Mouse (Mus musculus) c-Kit-positive CD71-positive TER-119-negative erythroid progenitor cells, embryonic 14.5 days (primary cell): ENCODE results near the gene Tpd52l2.

ENCODE experiments used
- DNase-seq: peaks from one replicate; pipeline ENCODE4 v3.0.0-alpha.2; 2013; ENCODE audit warnings: low read depth

The Tpd52l2 gene

GRCm38 (mm10) chr2:181496831-181497547 is at the start of gene Tpd52l2:
TSS of gene Tpd52l2 (plus strand) at chr2:181497142.
- DNase-seq: peak; percentile 94

DNA sequence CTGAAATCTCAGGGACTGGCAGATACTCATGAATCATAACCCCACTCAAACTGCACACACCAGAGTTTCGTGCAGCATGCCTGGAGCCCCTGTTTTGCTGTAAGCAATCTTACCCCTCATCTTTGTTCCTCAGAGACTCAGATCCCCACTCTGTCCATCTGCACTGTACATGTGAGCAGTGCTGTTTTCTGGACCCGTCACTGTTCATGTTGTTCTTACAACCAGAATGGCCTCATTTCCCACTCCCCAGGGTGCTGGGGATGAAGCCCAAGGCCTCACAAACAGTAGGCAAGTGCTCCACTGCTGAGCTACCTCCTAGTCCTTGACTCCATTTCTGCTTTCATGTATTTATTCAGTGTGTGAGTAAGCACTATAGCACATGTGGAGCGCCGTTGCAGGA is 44.8 kb upstream of the Tpd52l2 start:
- no peak for DNase-seq

DNA sequence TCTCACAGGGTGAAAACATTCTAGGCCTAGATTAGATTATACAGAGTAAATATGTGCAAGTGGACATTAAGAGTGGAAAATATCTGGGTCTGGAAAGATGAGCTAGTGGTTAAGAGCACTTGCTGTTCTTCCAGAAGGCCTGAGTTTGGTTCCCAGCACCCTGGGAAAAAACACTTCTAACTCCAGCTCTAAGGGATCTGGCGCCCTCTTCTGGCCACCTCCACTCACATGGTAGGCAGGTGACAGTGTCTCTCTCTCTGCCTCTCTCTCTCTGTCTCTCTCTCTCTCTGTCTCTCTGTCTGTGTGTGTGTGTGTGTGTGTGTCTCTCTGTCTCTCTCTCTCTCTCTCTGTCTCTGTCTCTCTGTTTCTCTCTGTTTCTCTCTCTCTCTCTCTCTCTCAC is 43.7 kb upstream of the Tpd52l2 start:
- DNase-seq: no peak

- no peak for DNase-seq
Observed at GRCm38 (mm10) chr2:181455899-181456298, 41.0 kb upstream of the Tpd52l2 start.

- DNase-seq: no peak
Observed at GRCm38 (mm10) chr2:181457831-181458230, 39.1 kb upstream of the Tpd52l2 start.

DNA sequence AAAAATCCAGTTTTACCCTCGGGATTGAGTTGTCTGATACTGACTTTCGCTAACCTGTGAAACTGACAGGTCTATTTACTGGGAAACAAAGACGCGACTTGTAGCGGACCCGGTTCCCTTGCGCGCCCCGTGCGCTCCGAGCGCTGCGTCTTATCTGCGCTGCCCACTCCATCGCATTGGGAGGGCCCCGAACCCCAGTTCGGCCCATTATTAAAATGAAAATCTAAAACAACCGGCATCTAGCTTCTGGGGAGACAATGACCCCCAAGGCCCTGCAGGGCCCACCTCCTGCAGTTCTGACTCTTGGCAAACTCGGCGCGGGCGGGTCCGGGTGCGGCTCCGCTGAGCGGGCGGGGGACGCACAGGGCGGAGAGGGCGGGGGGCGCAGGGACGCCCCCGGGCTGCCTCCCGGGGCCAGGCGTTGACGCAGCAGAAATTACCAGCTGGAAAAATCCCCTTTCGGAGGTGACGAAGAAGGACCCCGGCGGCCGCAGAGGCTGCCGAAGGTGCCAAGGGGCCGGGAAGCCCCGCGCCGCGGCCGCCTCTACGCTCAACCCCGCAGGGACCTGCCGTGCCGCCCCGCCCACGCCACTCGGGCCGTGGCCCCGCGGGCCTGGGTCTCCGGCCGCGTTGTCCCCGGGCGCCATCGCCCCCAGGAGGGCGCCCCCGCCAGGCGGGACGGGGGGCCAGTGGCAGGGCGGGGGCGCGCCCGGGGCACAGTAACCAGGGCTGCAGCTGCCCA is 38.4 kb upstream of the Tpd52l2 start:
- peak; percentile 42 for DNase-seq

GRCm38 (mm10) chr2:181459153-181459672 is 37.7 kb upstream of the Tpd52l2 start, which contains the start of gene Zbtb46:
TSS of gene Zbtb46 (minus strand) at chr2:181459426.
- DNase-seq: peak; percentile 42

DNA sequence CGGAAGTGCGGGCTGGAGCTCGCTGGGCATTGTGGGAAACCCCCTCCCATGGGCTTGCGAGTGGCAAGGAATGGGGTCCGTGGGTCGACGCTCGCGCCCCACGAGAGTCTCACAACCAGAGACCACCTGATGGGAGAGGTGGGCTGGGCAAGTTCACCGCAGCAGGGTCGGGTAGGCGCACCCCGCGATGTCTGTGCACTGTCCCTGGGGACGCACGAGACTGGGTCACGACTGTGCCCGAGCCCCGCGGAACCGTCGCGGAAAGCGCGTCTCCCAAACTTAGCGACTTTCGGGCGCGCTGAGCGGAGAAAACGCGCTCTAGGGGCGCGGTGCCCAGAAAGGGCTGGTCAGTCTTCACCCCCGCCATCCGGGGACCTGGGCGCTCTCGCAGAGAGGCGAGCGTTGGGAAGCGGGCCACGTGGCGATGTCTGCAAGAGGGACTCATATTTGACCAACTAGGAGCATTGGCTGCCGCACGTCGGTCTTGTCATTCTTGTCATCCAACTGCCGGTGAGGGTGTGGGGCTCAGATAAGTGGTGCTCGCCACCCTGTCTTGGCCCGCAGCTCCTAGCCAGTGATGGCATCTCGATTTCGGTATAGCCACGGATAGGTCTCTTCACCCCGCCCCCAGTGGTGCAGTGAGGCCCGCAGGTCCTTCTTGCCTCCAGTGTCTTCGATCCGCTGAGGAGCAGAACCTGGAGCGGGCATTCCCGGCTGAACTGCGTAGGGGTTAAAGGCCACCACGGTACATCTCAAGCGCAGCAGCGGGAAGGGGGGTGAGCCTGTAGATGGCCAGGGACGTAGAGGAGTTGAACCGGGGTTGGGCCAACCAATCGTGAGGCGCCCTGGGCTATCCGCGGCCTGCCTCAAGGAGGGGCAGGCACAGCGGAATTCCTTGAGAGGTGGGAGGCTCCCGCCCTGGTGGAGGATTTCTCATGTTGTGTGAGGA is 37.0 kb upstream of the Tpd52l2 start:
- DNase-seq: peak; percentile 83

DNA sequence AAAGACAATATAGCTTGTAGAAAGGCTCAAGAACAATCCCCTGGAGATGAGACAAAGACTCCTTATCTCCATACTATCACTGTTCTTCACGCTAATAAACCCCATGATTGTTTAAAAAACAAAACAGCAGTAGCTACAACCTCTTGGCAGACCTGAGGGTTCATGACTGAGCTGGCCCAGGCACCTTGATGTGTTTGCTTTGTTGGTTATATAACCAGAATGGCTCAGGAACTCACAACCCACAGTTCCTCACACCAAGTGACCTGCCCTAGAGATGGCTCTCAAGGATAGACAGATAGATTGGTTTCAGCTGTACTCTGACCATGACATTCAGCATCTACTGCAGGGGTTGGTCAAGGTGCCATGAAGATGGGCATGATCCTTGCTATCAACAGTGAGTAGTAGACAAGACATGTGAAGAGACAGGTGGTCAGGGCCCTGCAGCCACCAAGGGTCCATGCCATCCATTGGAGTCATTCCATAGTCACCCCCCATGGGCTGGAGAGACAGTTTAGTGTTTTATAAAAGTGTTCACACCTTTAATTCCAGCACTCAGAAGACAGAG is 35.3 kb upstream of the Tpd52l2 start:
- DNase-seq: no peak

GRCm38 (mm10) chr2:181462604-181463003 is 34.3 kb upstream of the Tpd52l2 start:
- no peak for DNase-seq

DNA sequence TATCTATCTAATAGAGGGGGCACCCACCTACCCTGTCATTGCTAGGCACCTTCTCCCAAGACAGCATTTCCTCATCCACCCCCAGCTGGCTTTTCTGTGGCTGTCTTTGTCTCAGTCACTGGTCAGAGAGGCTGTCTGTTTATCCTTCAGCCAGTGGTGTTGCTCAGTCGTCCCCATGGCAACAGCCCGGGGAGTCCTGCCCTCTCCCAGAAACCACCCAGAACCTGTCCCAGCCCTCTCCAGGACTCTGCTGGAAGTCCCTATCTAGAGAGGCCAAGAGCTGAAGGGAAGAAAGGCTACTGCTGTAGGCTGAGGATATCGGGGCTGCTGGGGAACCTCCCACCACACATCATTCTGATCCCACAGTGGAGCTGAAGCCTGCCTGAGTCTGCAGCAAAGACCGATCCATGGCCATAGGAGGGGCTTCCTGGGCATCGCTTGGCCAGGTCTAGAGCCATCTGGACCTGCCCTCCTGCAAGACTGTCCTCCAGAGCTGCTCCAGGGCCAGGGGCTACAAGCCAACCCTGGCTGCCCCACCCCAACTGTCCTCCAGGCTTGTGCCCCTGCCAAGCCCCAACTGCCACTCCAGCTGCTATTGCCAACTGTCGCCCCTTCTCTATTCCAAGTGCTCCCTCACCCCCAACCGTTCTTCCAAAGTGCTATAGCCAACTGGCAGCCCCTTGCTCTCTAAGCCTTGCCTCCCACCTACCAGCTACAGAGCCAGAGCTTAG is 33.8 kb upstream of the Tpd52l2 start:
- DNase-seq: peak; percentile 66

DNA sequence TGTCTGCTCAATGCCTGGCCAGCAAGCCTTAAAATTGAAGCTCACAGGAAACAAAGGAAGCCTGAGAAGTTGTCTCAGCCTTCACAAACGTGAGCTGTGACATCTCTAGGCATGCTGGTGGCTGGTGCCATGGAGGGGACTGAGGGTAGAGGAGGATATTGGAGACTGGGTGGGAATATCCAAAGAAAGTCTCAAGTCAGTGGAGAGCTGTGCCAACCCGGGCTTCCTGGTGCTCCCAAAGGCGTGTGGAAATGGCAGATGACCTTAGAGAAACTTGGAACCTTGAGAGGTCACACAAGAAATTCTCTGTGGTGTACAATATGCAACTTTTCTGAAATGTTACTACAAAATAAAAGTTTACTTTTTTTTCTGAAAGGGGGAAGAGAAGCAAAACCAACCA is 31.5 kb upstream of the Tpd52l2 start:
- DNase-seq: no peak

- DNase-seq: no peak
Observed at GRCm38 (mm10) chr2:181470285-181470684, 26.7 kb upstream of the Tpd52l2 start.

DNA sequence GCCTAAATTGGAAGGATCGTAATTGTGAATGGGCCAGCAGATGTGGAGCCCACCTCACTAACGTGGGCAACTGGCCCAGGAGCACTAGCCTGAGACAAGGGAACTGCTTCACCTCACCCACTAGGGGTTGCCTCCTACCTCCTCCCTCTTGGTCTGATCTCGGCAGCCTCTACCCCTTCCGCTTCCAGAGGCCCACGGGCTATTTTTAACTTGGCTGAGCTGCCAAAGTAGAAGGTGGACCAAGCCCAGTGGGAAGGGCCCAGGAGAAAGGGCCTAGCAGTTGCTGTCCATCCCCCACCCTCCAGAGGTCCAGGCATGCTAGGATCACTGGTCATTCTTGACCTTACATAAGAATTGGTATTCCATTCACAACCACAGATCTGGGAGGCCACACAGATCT is 25.7 kb upstream of the Tpd52l2 start:
- no peak for DNase-seq

GRCm38 (mm10) chr2:181472256-181472827 is 24.6 kb upstream of the Tpd52l2 start:
- DNase-seq: no peak

DNA sequence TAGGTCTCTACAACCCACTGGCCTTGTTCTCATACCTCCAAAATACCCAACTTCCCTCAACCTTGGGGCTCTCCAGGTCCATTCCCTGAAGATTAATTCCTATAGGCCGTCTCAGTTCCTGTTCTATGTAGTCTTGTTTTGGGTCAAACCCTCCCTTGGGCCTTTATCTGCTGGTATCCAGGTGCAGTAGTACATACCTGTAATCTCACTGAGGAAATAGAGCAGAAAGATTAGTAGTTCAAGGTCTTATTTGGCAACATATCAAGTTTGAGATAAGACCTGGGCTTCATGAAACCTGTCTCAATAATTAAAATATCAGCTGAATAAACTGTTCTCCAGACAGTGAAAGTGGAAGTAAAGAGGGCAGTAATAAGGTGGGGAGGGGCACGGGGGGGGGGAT is 13.8 kb upstream of the Tpd52l2 start:
- DNase-seq: no peak

DNA sequence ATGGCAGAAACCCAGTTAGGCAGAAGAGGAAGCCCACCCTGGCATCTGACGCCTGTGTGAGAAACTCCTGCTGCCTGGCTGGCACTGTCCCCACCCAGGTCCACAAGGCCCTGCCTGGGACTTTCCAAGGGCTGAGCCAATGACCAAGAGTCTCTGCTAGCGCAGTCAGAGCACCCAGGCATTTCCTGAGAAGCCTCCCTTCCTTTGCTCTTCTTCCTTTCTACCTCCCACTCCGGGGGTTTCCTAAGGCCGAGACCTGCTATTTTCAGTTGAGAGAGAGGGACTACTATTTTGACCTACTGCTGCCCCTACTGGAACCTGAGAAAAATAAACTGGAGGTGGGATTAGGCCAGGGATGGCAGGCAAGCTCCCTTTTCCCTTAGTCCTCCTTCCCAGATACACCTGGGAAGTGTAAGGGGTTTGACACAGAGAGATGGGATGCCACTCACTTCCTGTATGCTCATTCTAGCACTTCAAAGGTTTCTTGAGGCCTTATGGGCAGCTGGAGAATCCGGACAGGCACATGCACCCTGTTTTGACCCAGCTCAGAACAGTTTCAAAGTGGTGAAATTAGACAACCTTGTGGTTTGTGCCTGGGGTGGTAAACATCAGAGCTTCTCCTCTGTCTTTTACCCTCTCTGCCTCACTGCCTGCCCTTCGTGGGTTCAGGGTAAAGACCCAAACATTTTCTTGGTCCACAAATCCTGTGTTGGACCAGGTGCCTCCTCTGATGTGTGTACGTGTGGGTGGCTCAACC is 13.2 kb upstream of the Tpd52l2 start:
- DNase-seq: no peak

- no peak for DNase-seq
Observed at GRCm38 (mm10) chr2:181484456-181485233, 12.3 kb upstream of the Tpd52l2 start.

- no peak for DNase-seq
Observed at GRCm38 (mm10) chr2:181485741-181486140, 11.2 kb upstream of the Tpd52l2 start.
